Mouse (Mus musculus) ovary, postnatal 10 days (tissue): ENCODE results near the gene Rimkla.
"Not testable (repeated sequence)": the region's sequence is repeated elsewhere in the genome, so short reads cannot be mapped to it uniquely, and the experiment has no call there.

ENCODE experiments used
- DNase-seq: peaks from one replicate; pipeline ENCODE4 v3.0.0; 2022; ENCODE audit warnings: low spot score

The Rimkla gene

GRCm38 (mm10) chr4:119492291-119492932 is at the start of gene Rimkla:
Gene Rimkla (minus strand): TSS chr4:119492628.
- peak; percentile 24 for DNase-seq

GRCm38 (mm10) chr4:119540533-119540890 is 48.1 kb upstream of the Rimkla start:
- DNase-seq, result no peak

GRCm38 (mm10) chr4:119539836-119540532 is 47.6 kb upstream of the Rimkla start:
- DNase-seq, result peak; percentile 33

GRCm38 (mm10) chr4:119539031-119539824 is 46.8 kb upstream of the Rimkla start, which contains the start of gene Frg2f1:
Gene Frg2f1 (minus strand): TSS chr4:119539529.
- peak; percentile 97 for DNase-seq

GRCm38 (mm10) chr4:119537436-119537835 is 45.0 kb upstream of the Rimkla start:
- DNase-seq, result no peak

GRCm38 (mm10) chr4:119536615-119537014 is 44.2 kb upstream of the Rimkla start, which contains the start of gene Foxj3:
Gene Foxj3 (plus strand): TSS chr4:119537004.
- not testable (repeated sequence) for DNase-seq

GRCm38 (mm10) chr4:119535103-119535502 is 42.7 kb upstream of the Rimkla start:
- DNase-seq, result no peak

- no peak for DNase-seq
These were observed 39.4 kb upstream of the Rimkla start for GRCm38 (mm10) chr4:119531813-119532212.

GRCm38 (mm10) chr4:119526329-119526845 is 34.0 kb upstream of the Rimkla start:
- no peak for DNase-seq

- no peak for DNase-seq
These were observed 32.0 kb upstream of the Rimkla start for GRCm38 (mm10) chr4:119524466-119524865.

- no peak for DNase-seq
These were observed 31.6 kb upstream of the Rimkla start for GRCm38 (mm10) chr4:119524010-119524409.

GRCm38 (mm10) chr4:119523575-119523974 is 31.1 kb upstream of the Rimkla start:
- no peak for DNase-seq

- no peak for DNase-seq
These were observed 20.3 kb upstream of the Rimkla start for GRCm38 (mm10) chr4:119512731-119513141.

- no peak for DNase-seq
These were observed 19.2 kb upstream of the Rimkla start for GRCm38 (mm10) chr4:119511591-119511990.

- no peak for DNase-seq
These were observed 6.0 kb upstream of the Rimkla start for GRCm38 (mm10) chr4:119498319-119498848.

GRCm38 (mm10) chr4:119492933-119493327 is 502 bp upstream of the Rimkla start:
- no peak for DNase-seq

GRCm38 (mm10) chr4:119490806-119491205 is 1.6 kb downstream of the Rimkla start:
- DNase-seq, result no peak

- DNase-seq, result no peak
These were observed 2.8 kb downstream of the Rimkla start for GRCm38 (mm10) chr4:119489666-119490065.

GRCm38 (mm10) chr4:119484882-119485281 is 7.5 kb downstream of the Rimkla start:
- no peak for DNase-seq

- DNase-seq, result no peak
These were observed 9.4 kb downstream of the Rimkla start for GRCm38 (mm10) chr4:119483051-119483450.

GRCm38 (mm10) chr4:119473150-119473549 is 19.3 kb downstream of the Rimkla start:
- no peak for DNase-seq

GRCm38 (mm10) chr4:119472545-119472944 is 19.9 kb downstream of the Rimkla start:
- no peak for DNase-seq
